Mouse (Mus musculus): ENCODE measurements around the gene Ccnyl1.

Ccnyl1 gene

GRCm38 (mm10) chr1:64701780-64702179, 11.5 kb downstream of the Ccnyl1 start:
- no peak for DNase-seq (ENCODE audit: low read depth, low spot score)

- DNase-seq (ENCODE audit: low read depth, low spot score): peak; percentile 39
Observed at GRCm38 (mm10) chr1:64705230-64705629, 15.0 kb downstream of the Ccnyl1 start.

- no peak for DNase-seq (ENCODE audit: low read depth, low spot score)
Observed at GRCm38 (mm10) chr1:64706610-64707009, 16.4 kb downstream of the Ccnyl1 start.

- DNase-seq (ENCODE audit: low read depth, low spot score): no peak
Observed at GRCm38 (mm10) chr1:64709891-64710290, 19.6 kb downstream of the Ccnyl1 start.

GRCm38 (mm10) chr1:64712006-64712760, 21.9 kb downstream of the Ccnyl1 start:
- DNase-seq (ENCODE audit: low read depth, low spot score): no peak

- no peak for DNase-seq (ENCODE audit: low read depth, low spot score)
Observed at GRCm38 (mm10) chr1:64715458-64715857, 25.2 kb downstream of the Ccnyl1 start.

GRCm38 (mm10) chr1:64716589-64717304, 26.5 kb downstream of the Ccnyl1 start:
- no peak for DNase-seq (ENCODE audit: low read depth, low spot score)

GRCm38 (mm10) chr1:64717504-64717903, 27.2 kb downstream of the Ccnyl1 start:
- DNase-seq (ENCODE audit: low read depth, low spot score): peak; percentile 38

GRCm38 (mm10) chr1:64721034-64721587, 30.9 kb downstream of the Ccnyl1 start:
- no peak for DNase-seq (ENCODE audit: low read depth, low spot score)

GRCm38 (mm10) chr1:64730046-64730445, 39.8 kb downstream of the Ccnyl1 start:
- no peak for DNase-seq (ENCODE audit: low read depth, low spot score)

- no peak for DNase-seq (ENCODE audit: low read depth, low spot score)
Observed at GRCm38 (mm10) chr1:64731341-64732020, 41.2 kb downstream of the Ccnyl1 start.

- no peak for DNase-seq (ENCODE audit: low read depth, low spot score)
Observed at GRCm38 (mm10) chr1:64732161-64732560, 41.9 kb downstream of the Ccnyl1 start.

- DNase-seq (ENCODE audit: low read depth, low spot score): no peak
Observed at GRCm38 (mm10) chr1:64732637-64733200, 42.5 kb downstream of the Ccnyl1 start.

GRCm38 (mm10) chr1:64733453-64734245, 43.4 kb downstream of the Ccnyl1 start:
- DNase-seq (ENCODE audit: low read depth, low spot score): no peak

GRCm38 (mm10) chr1:64734771-64735750, 44.8 kb downstream of the Ccnyl1 start:
- peak; percentile 36 for DNase-seq (ENCODE audit: low read depth, low spot score)

- peak; percentile 70 for DNase-seq (ENCODE audit: low read depth, low spot score)
Observed at GRCm38 (mm10) chr1:64735781-64736680, 45.8 kb downstream of the Ccnyl1 start.

- DNase-seq (ENCODE audit: low read depth, low spot score): no peak
Observed at GRCm38 (mm10) chr1:64736681-64737501, 46.6 kb downstream of the Ccnyl1 start.

Data from retina, postnatal 7 days (tissue).